Comparison of ENCODE assay signal across 17 mouse cellular contexts in the genomic region with DNA sequence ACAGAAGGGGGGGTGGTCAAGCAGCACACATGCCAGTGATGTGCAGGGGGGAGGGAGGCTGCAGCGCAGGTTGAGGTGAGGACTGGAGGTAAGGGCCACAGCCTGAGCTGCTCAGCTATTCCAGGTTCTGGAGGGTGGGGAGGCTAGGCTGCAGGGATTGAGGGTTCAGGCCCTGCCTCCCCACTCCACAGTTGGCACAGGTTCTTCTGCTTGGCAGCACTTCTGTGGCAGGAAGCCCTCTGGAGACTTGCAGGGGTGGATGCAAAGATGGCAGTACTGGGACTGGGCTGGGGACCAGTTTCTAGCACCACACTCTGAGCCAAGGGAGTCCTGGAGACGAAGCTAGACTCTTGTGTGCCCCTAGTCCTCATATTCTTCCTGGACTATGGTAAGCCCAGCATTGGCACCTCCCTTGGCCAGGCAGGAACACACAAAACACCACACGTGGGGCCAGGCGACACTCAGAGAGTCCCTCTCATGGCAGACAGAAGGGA.
"Had no signal": no experiment of that assay in that cellular context is flagged by ENCODE, and none has a peak within 500 bp of the region (broad histone marks: within the 10 kb centered on the region; RNA-seq: fewer than 3 reads in every experiment).

No protein-coding gene starts in this region.

- H3K9me3 ChIP-seq: limb, embryonic 10.5 days; limb, embryonic 13.5 days; lung, embryonic 15.5 days; midbrain, embryonic 12.5 days; neural tube, embryonic 13.5 days; stomach, embryonic 15.5 days had no signal

- H3K27ac ChIP-seq: layer of hippocampus, adult 2 months; limb, embryonic 13.5 days; lung, embryonic 15.5 days; midbrain, embryonic 12.5 days; neural tube, embryonic 13.5 days; stomach, embryonic 15.5 days had no signal

- H3K4me3 ChIP-seq: layer of hippocampus, adult 2 months; lung, embryonic 15.5 days; myocyte; stomach, embryonic 15.5 days had no signal

- H3K9ac ChIP-seq: limb, embryonic 13.5 days; lung, embryonic 15.5 days; midbrain, embryonic 12.5 days; stomach, embryonic 15.5 days had no signal

- H3K27me3 ChIP-seq: limb, embryonic 13.5 days; lung, embryonic 15.5 days; midbrain, embryonic 12.5 days; neural tube, embryonic 13.5 days; stomach, embryonic 15.5 days had no signal

- DNase-seq: kidney, adult 2 months; layer of hippocampus, adult 9-11 months; lung, adult 18-20 months; lung, postnatal 10 days; lung, postnatal 36 days; retina, postnatal 1 day; right cerebral cortex, postnatal 25 days; spleen, adult 18-20 months; thymus, postnatal 25 days had no signal
